Mouse (Mus musculus): ENCODE results near the gene Nlk. TPM values are rescaled to one million over a fixed set of nuclear protein-coding genes. Genes with fewer than 3 reads are reported as not detected.

Nlk gene
- total RNA-seq, 2 experiments from 2014 or later = 12.4 to 13.3 TPM

DNA sequence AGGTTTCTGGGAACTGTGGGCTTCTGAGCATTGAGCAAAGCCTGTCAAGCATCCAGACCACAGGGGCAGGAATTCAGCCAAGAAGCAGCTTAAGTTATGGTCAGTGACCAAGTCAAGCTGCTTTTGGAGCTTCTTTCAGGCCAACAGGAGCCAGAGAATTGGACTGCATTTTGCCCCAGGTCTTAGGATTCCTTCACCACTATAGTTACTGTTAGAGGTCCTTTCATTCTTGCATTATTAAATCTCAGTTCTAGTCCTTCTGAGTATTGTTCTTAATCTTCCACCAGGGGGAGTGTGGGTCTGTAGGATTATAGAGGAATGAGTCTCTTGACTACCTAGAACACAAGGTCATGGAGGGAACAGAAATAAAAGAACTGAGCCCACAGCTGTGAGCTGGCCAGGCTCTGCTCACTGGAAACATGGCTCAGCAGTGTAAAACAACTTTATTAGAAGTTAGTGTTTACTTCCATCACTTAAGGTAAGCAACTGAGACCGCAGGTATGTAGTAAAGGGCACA is 174.6 kb downstream of the Nlk start:
- intact Hi-C loops (cut with DNase I) = no loop called here
- no peak for DNase-seq (ENCODE audit: low spot score)

DNA sequence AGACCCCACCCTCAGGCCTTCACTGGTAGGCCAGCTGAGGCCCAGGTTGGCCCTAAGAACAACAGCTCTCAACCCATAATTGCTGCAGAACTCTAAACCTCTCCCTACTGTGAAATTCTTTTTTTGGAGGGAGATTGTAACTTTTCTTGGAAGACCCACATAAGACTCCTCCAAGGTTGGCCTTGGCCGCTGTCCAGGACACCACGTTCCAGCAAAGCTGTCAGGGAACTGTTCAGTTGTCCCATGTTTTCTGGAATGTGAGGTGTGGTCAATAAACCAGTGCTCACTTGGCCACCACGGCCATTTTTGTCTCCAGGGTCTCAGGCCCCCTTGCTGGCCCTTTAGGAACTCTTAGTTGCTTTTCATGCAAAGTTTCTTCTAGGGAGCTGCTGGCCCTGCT is 175.3 kb downstream of the Nlk start:
- DNase-seq (ENCODE audit: low spot score) = no peak
- intact Hi-C loops (cut with DNase I) = no loop called here

DNA sequence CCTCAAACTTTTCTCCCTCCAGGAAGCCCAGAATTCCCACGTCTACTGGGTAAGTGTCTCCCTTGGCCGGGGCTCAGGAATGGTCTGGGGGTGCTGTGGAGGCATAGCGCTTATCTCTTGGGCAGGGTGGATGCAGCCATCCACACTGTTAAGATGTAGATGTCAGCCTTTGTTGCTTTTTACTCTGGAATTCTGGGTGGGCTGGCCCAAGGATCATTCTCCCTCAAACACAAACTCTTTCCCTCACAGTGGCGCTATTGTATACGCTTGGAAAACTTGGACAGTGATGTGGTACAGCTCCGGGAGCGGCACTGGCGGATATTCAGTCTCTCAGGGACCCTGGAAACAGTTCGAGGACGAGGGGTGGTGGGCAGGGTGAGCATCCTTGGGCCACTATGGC is 178.2 kb downstream of the Nlk start:
- no peak for DNase-seq (ENCODE audit: low spot score)
- intact Hi-C loops (cut with DNase I) = no loop called here

Other genes starting within 250 kb of the Nlk start
- gene Slc46a1, start 231.7 kb downstream of the Nlk start, total RNA-seq (2021) = 1 to 10 TPM; 1.4 to 2.3 TPM
- under 1 TPM; 0.34 to 0.39 TPM for gene Sarm1, start 199.6 kb downstream of the Nlk start, total RNA-seq (2021)
- 10 to 100 TPM; 22.0 to 25.7 TPM for gene Vtn, start 198.3 kb downstream of the Nlk start, total RNA-seq (2021)
- not detected for gene Sebox, start 193.9 kb downstream of the Nlk start, total RNA-seq (2021)
- gene Tmem199, start 185.2 kb downstream of the Nlk start, total RNA-seq (2021) = 10 to 100 TPM; 10.5 to 10.8 TPM
- 100 to 1,000 TPM; 152 to 154 TPM for gene Poldip2, start 185.2 kb downstream of the Nlk start, total RNA-seq (2021)
- 10 to 100 TPM; 39.1 to 41.9 TPM for gene Tnfaip1, start 161.0 kb downstream of the Nlk start, total RNA-seq (2021)
- 10 to 100 TPM; 39.0 to 45.5 TPM for gene Ift20, start 161.0 kb downstream of the Nlk start, total RNA-seq (2021)
- 1 to 10 TPM; 5.3 to 5.5 TPM for gene Tmem97, start 146.6 kb downstream of the Nlk start, total RNA-seq (2021)
- 10 to 100 TPM; 12.7 to 16.7 TPM for gene Ccnq, start 54.4 kb upstream of the Nlk start, total RNA-seq (2021)
- 10 to 100 TPM; 32.5 to 39.6 TPM for gene Lyrm9, start 129.2 kb upstream of the Nlk start, total RNA-seq (2021)
- 1 to 10 TPM; 5.2 to 6.8 TPM for gene Nos2, start 223.4 kb upstream of the Nlk start, total RNA-seq (2021)